Comparison of ENCODE assay signal across 24 mouse cellular contexts in genomic region chr17:44472695-44473094, GRCm38 (mm10).
A peak's percentile ranks its signal among the peaks of the same experiment; 100 is the strongest.
DNase-seq lines count a peak whose midpoint lies in the region; ATAC-seq and TF ChIP-seq lines count a peak whose summit lies in the region.
"Had no signal": no experiment of that assay in that cellular context is flagged by ENCODE, and none has a peak within 500 bp of the region (broad histone marks: within the 10 kb centered on the region; RNA-seq: fewer than 3 reads in every experiment).

No protein-coding gene starts in this region.

- peak; percentile 24 to 47 for DNase-seq in cerebellum, postnatal 10 days
- no peak for DNase-seq in cerebellum, adult 18-20 months
- DNase-seq in midbrain, postnatal 0 days (ENCODE audit: low spot score), result peak; percentile 21
- DNase-seq in ES-CJ7 (ENCODE audit: low read depth, low spot score), result peak; percentile 87
- DNase-seq in ZHBTc4 (ENCODE audit: low read depth, low spot score), result peak; percentile 93
- DNase-seq in kidney, adult 8-10 months, result no peak
- no peak for DNase-seq in adrenal gland, adult 2 months
- DNase-seq: adrenal gland, adult 8-10 months; adrenal gland, postnatal 36 days; B cell, adult 2 months; cerebellum, adult 11 months; cerebellum, adult 9-10 months; cerebellum, postnatal 36 days; gastrocnemius, adult 2 months; gastrocnemius, postnatal 25 days; heart, postnatal 4 days had no signal

- TF ChIP-seq CTCF in midbrain, postnatal 0 days (IDR thresholded peaks at IDR 0.05), result no peak

- no peak overlapping the region for H3K4me3 ChIP-seq in midbrain, postnatal 0 days (ENCODE audit: low read depth, low read length)
- no peak overlapping the region for H3K4me3 ChIP-seq in midbrain, embryonic 15.5 days
- H3K4me3 ChIP-seq: embryonic facial prominence, embryonic 13.5 days; forebrain, embryonic 12.5 days; gastrocnemius, adult 2 months; heart, embryonic 12.5 days; hindbrain, embryonic 12.5 days had no signal

- no peak overlapping the region for H3K27ac ChIP-seq in midbrain, postnatal 0 days (ENCODE audit: low read depth, low read length)
- H3K27ac ChIP-seq in midbrain, embryonic 15.5 days, result no peak overlapping the region
- H3K27ac ChIP-seq: embryonic facial prominence, embryonic 13.5 days; forebrain, embryonic 12.5 days; gastrocnemius, adult 2 months; hindbrain, embryonic 12.5 days had no signal

- H3K4me1 ChIP-seq in midbrain, postnatal 0 days (ENCODE audit: insufficient read depth, low read length), result no peaks in the 10 kb centered on the region
- no peaks in the 10 kb centered on the region for H3K4me1 ChIP-seq in midbrain, embryonic 15.5 days
- H3K4me1 ChIP-seq: embryonic facial prominence, embryonic 13.5 days; forebrain, embryonic 12.5 days; heart, embryonic 12.5 days; hindbrain, embryonic 12.5 days had no signal

- H3K9ac ChIP-seq in midbrain, postnatal 0 days (replicated peaks; ENCODE audit: low read length, poor library complexity, severe bottlenecking), result no peak overlapping the region
- no peak overlapping the region for H3K9ac ChIP-seq in midbrain, embryonic 15.5 days
- H3K9ac ChIP-seq: embryonic facial prominence, embryonic 13.5 days; forebrain, embryonic 12.5 days; heart, embryonic 12.5 days; hindbrain, embryonic 12.5 days had no signal

- no peaks in the 10 kb centered on the region for H3K9me3 ChIP-seq in midbrain, postnatal 0 days (ENCODE audit: low read length)
- H3K9me3 ChIP-seq in midbrain, embryonic 15.5 days, result no peaks in the 10 kb centered on the region
- H3K9me3 ChIP-seq: embryonic facial prominence, embryonic 13.5 days; forebrain, embryonic 12.5 days; heart, embryonic 12.5 days; hindbrain, embryonic 12.5 days had no signal

- no peak for ATAC-seq in midbrain, postnatal 0 days (ENCODE audit: low FRiP score)
- ATAC-seq in midbrain, embryonic 15.5 days (replicated peaks), result no peak
- ATAC-seq: CD4-positive, CD25-positive, alpha-beta regulatory T cell, adult 4 months; intestine, embryonic 16.5 days had no signal

- no peak overlapping the region for H3K4me2 ChIP-seq in midbrain, postnatal 0 days (ENCODE audit: low read depth, low read length, poor library complexity, severe bottlenecking)
- H3K4me2 ChIP-seq in midbrain, embryonic 15.5 days, result no peak overlapping the region
- H3K4me2 ChIP-seq: embryonic facial prominence, embryonic 13.5 days; forebrain, embryonic 12.5 days; heart, embryonic 12.5 days; hindbrain, embryonic 12.5 days had no signal

- no peaks in the 10 kb centered on the region for H3K27me3 ChIP-seq in midbrain, postnatal 0 days (ENCODE audit: insufficient read depth, low read length)
- no peaks in the 10 kb centered on the region for H3K27me3 ChIP-seq in midbrain, embryonic 15.5 days (replicated peaks)
- H3K27me3 ChIP-seq: embryonic facial prominence, embryonic 13.5 days; forebrain, embryonic 12.5 days; heart, embryonic 12.5 days; hindbrain, embryonic 12.5 days had no signal

- no peaks in the 10 kb centered on the region for H3K36me3 ChIP-seq in midbrain, postnatal 0 days (ENCODE audit: insufficient read depth, low read length)
- no peaks in the 10 kb centered on the region for H3K36me3 ChIP-seq in midbrain, embryonic 15.5 days (replicated peaks)
- H3K36me3 ChIP-seq: embryonic facial prominence, embryonic 13.5 days; forebrain, embryonic 12.5 days; G1E; heart, embryonic 12.5 days; hindbrain, embryonic 12.5 days had no signal

- 60% methylated on average over 7 of the region's 7 CpGs for WGBS in midbrain, postnatal 0 days
- WGBS in midbrain, embryonic 15.5 days, result 59% methylated on average over 7 of the region's 7 CpGs

Comparison
In these comparisons a context has a peak if more than half of its experiments do, and no peak if none do; other contexts are left out.
1. DNase-seq: peak in cerebellum, postnatal 10 days (2 of 2), midbrain, postnatal 0 days (single experiment), ES-CJ7 (single experiment) and ZHBTc4 (single experiment); none in cerebellum, adult 18-20 months (0 of 2), kidney, adult 8-10 months (0 of 2) and adrenal gland, adult 2 months (single experiment).